Mouse (Mus musculus): Measurements from ENCODE around the gene Adamtsl5. TPM values are rescaled to one million over a fixed set of nuclear protein-coding genes. Genes with fewer than 3 reads are reported as not detected.

Adamtsl5 gene
- total and polyA plus RNA-seq, 2 experiments: 0.28 to 1.6 TPM

GRCm38 (mm10) chr10:80298571-80299281 is 49.5 kb downstream of the Adamtsl5 start:
- H3K9ac ChIP-seq (ENCODE audit: low read depth, low read length): no peak overlapping the region
- DNase-seq (ENCODE audit: extremely low read depth, low read depth, low spot score): no peak
- H3K79me2 ChIP-seq (ENCODE audit: control insufficient read depth, insufficient read depth, low read length): no peaks in the 10 kb centered on the region
- no peak overlapping the region for H3K4me3 ChIP-seq (ENCODE audit: insufficient read depth, low read depth, low read length)
- TF ChIP-seq CTCF (IDR thresholded peaks at IDR 0.05; ENCODE audit: low read depth, low read length) (no peak), POLR2A (IDR thresholded peaks at IDR 0.05; ENCODE audit: extremely low read depth, insufficient read depth, low read length) (no peak)
- 0 out of 2 replicates have a peak, but pooled peaks cover 2% of the 10 kb centered on the region for H3K4me1 ChIP-seq (ENCODE audit: control insufficient read depth, insufficient read depth, low read length)
- WGBS: 10% methylated on average over 26 of the region's 26 CpGs
- H3K27me3 ChIP-seq (ENCODE audit: control insufficient read depth, insufficient read depth, low read length): 0 out of 2 replicates have a peak, but pooled peaks cover 4% of the 10 kb centered on the region
- H3K27ac ChIP-seq (replicated peaks; ENCODE audit: insufficient read depth, low read depth, low read length): no peak overlapping the region
- peaks cover 9% of the 10 kb centered on the region for H3K36me3 ChIP-seq (ENCODE audit: control insufficient read depth, insufficient read depth, low read length)

- 0 out of 2 replicates have a peak, but pooled peaks cover 4% of the 10 kb centered on the region for H3K27me3 ChIP-seq (ENCODE audit: control insufficient read depth, insufficient read depth, low read length)
- DNase-seq (ENCODE audit: extremely low read depth, low read depth, low spot score): no peak
- H3K79me2 ChIP-seq (ENCODE audit: control insufficient read depth, insufficient read depth, low read length): peaks cover 3% of the 10 kb centered on the region; the same call in 1 of the 2 replicates
- 75% methylated on average over 8 of the region's 8 CpGs for WGBS
- peaks cover 9% of the 10 kb centered on the region for H3K36me3 ChIP-seq (ENCODE audit: control insufficient read depth, insufficient read depth, low read length)
- TF ChIP-seq CTCF (IDR thresholded peaks at IDR 0.05; ENCODE audit: low read depth, low read length): no peak
- TF ChIP-seq POLR2A (IDR thresholded peaks at IDR 0.05; ENCODE audit: extremely low read depth, insufficient read depth, low read length): no peak
- H3K27ac ChIP-seq (replicated peaks; ENCODE audit: insufficient read depth, low read depth, low read length): no peak overlapping the region
- H3K9ac ChIP-seq (ENCODE audit: low read depth, low read length): no peak overlapping the region
- peaks cover 7% of the 10 kb centered on the region; the same call in 1 of the 2 replicates for H3K4me1 ChIP-seq (ENCODE audit: control insufficient read depth, insufficient read depth, low read length)
- no peak overlapping the region for H3K4me3 ChIP-seq (ENCODE audit: insufficient read depth, low read depth, low read length)
Measured at GRCm38 (mm10) chr10:80297526-80298133, 50.6 kb downstream of the Adamtsl5 start.

- Histone ChIP-seq H3K4me3 (ENCODE audit: insufficient read depth, low read depth, low read length) (no peak overlapping the region), H3K27me3 (ENCODE audit: control insufficient read depth, insufficient read depth, low read length) (0 out of 2 replicates have a peak, but pooled peaks cover 4% of the 10 kb centered on the region), H3K36me3 (ENCODE audit: control insufficient read depth, insufficient read depth, low read length) (peaks cover 9% of the 10 kb centered on the region), H3K79me2 (ENCODE audit: control insufficient read depth, insufficient read depth, low read length) (peaks cover 6% of the 10 kb centered on the region; the same call in 1 of the 2 replicates), H3K4me1 (ENCODE audit: control insufficient read depth, insufficient read depth, low read length) (peaks cover 4% of the 10 kb centered on the region; the same call in 1 of the 2 replicates), H3K9ac (ENCODE audit: low read depth, low read length) (no peak overlapping the region), H3K27ac (replicated peaks; ENCODE audit: insufficient read depth, low read depth, low read length) (no peak overlapping the region)
- 90% methylated on average over 5 of the region's 5 CpGs for WGBS
- no peak for DNase-seq (ENCODE audit: extremely low read depth, low read depth, low spot score)
- TF ChIP-seq CTCF (IDR thresholded peaks at IDR 0.05; ENCODE audit: low read depth, low read length) (no peak), POLR2A (IDR thresholded peaks at IDR 0.05; ENCODE audit: extremely low read depth, insufficient read depth, low read length) (no peak)
Measured at GRCm38 (mm10) chr10:80296824-80297223, 51.4 kb downstream of the Adamtsl5 start.

GRCm38 (mm10) chr10:80295618-80296425 is 52.4 kb downstream of the Adamtsl5 start, which contains the start of gene Apc2:
Gene Apc2 (plus strand): TSS chr10:80295977.
- peak; percentile 68 for DNase-seq (ENCODE audit: extremely low read depth, low read depth, low spot score)
- 0 out of 2 replicates have a peak, but pooled peaks cover 4% of the 10 kb centered on the region for H3K27me3 ChIP-seq (ENCODE audit: control insufficient read depth, insufficient read depth, low read length)
- H3K9ac ChIP-seq (ENCODE audit: low read depth, low read length): peak within 1 kb of the TSS; percentile 37; the same call in 1 of the 2 replicates
- peaks cover 6% of the 10 kb centered on the region; the same call in 1 of the 2 replicates for H3K79me2 ChIP-seq (ENCODE audit: control insufficient read depth, insufficient read depth, low read length)
- H3K36me3 ChIP-seq (ENCODE audit: control insufficient read depth, insufficient read depth, low read length): peaks cover 9% of the 10 kb centered on the region
- H3K27ac ChIP-seq (replicated peaks; ENCODE audit: insufficient read depth, low read depth, low read length): no peak within 1 kb of the TSS
- WGBS: 6% methylated on average over 26 of the region's 26 CpGs
- TF ChIP-seq POLR2A (IDR thresholded peaks at IDR 0.05; ENCODE audit: extremely low read depth, insufficient read depth, low read length) (no peak), CTCF (IDR thresholded peaks at IDR 0.05; ENCODE audit: low read depth, low read length) (peak; percentile 88)
- H3K4me3 ChIP-seq (ENCODE audit: insufficient read depth, low read depth, low read length): peak within 1 kb of the TSS; percentile 25
- peaks cover 4% of the 10 kb centered on the region; the same call in 1 of the 2 replicates for H3K4me1 ChIP-seq (ENCODE audit: control insufficient read depth, insufficient read depth, low read length)

GRCm38 (mm10) chr10:80294788-80295303 is 53.4 kb downstream of the Adamtsl5 start:
- Histone ChIP-seq H3K9ac (ENCODE audit: low read depth, low read length) (no peak overlapping the region), H3K27me3 (ENCODE audit: control insufficient read depth, insufficient read depth, low read length) (0 out of 2 replicates have a peak, but pooled peaks cover 4% of the 10 kb centered on the region), H3K4me3 (ENCODE audit: insufficient read depth, low read depth, low read length) (no peak overlapping the region), H3K36me3 (ENCODE audit: control insufficient read depth, insufficient read depth, low read length) (peaks cover 9% of the 10 kb centered on the region), H3K79me2 (ENCODE audit: control insufficient read depth, insufficient read depth, low read length) (peaks cover 6% of the 10 kb centered on the region; the same call in 1 of the 2 replicates), H3K27ac (replicated peaks; ENCODE audit: insufficient read depth, low read depth, low read length) (no peak overlapping the region), H3K4me1 (ENCODE audit: control insufficient read depth, insufficient read depth, low read length) (peaks cover 4% of the 10 kb centered on the region; the same call in 1 of the 2 replicates)
- TF ChIP-seq CTCF (IDR thresholded peaks at IDR 0.05; ENCODE audit: low read depth, low read length): no peak
- TF ChIP-seq POLR2A (IDR thresholded peaks at IDR 0.05; ENCODE audit: extremely low read depth, insufficient read depth, low read length): no peak
- 55% methylated on average over 7 of the region's 7 CpGs for WGBS
- no peak for DNase-seq (ENCODE audit: extremely low read depth, low read depth, low spot score)
